Mouse (Mus musculus) erythroblast, embryonic 14.5 days (primary cell): ENCODE measurements around the gene Zfand2b. TPM values are rescaled to one million over a fixed set of nuclear protein-coding genes. Genes with fewer than 3 reads are reported as not detected.

Experiments
- H3K27me3 ChIP-seq: 2 replicates; pipeline ENCODE4 v1.6.1; 2012; ENCODE audit warnings: inconsistent platforms; ENCODE audit not compliant: control insufficient read depth
- H3K36me3 ChIP-seq: 2 replicates; pipeline ENCODE4 v1.6.1; 2012; ENCODE audit warnings: mild to moderate bottlenecking, inconsistent platforms; ENCODE audit not compliant: control insufficient read depth
- H3K4me1 ChIP-seq: 2 replicates; pipeline ENCODE4 v1.6.1; 2012; ENCODE audit warnings: inconsistent platforms; ENCODE audit not compliant: control insufficient read depth
- H3K4me3 ChIP-seq: replicated peaks from 2 replicates; pipeline ENCODE3; 2012; ENCODE audit warnings: moderate library complexity, mild to moderate bottlenecking, inconsistent platforms
- H3K9me3 ChIP-seq: 2 replicates; pipeline ENCODE4 v1.6.1; 2012; ENCODE audit warnings: low read length, inconsistent platforms, mixed read lengths; ENCODE audit not compliant: control insufficient read depth
- GATA1 ChIP-seq: IDR thresholded peaks from 2 replicates; pipeline ENCODE4 v1.6.1; 2012; ENCODE audit warnings: low read length, inconsistent platforms, mixed read lengths
- TAL1 ChIP-seq: IDR thresholded peaks from 3 replicates; pipeline ENCODE4 v1.6.1; 2012; ENCODE audit warnings: low read length, inconsistent platforms, mixed read lengths
- polyA plus RNA-seq: library from polyadenylated mRNA; stranded (reverse); fragments of >175 nt; gene quantifications from 2 replicates; pipeline ENCODE4 v1.2.3, GENCODE M21; 2012

The Zfand2b gene
- polyA plus RNA-seq, 1 experiment: 6.7 TPM

- peaks cover 3% of the 10 kb centered on the region; the same call in 1 of the 2 replicates for H3K36me3 ChIP-seq
- peaks cover 64% of the 10 kb centered on the region for H3K4me1 ChIP-seq
- H3K27me3 ChIP-seq: no peaks in the 10 kb centered on the region
- peaks cover 6% of the 10 kb centered on the region; the same call in 1 of the 2 replicates for H3K9me3 ChIP-seq
- H3K4me3 ChIP-seq: no peak overlapping the region
- no peak for TF ChIP-seq GATA1
- TF ChIP-seq TAL1: no peak
These were observed 9.5 kb upstream of the Zfand2b start for GRCm38 (mm10) chr1:75158990-75159389.

GRCm38 (mm10) chr1:75159540-75160255 lies 8.7 kb upstream of the Zfand2b start:
- H3K4me1 ChIP-seq: peaks cover 62% of the 10 kb centered on the region
- H3K4me3 ChIP-seq: peak overlapping the region; percentile 26
- no peaks in the 10 kb centered on the region for H3K27me3 ChIP-seq

GRCm38 (mm10) chr1:75160256-75160617 lies 8.2 kb upstream of the Zfand2b start:
- H3K27me3 ChIP-seq: no peaks in the 10 kb centered on the region
- TF ChIP-seq TAL1 (no peak), GATA1 (no peak)
- H3K4me1 ChIP-seq: peaks cover 56% of the 10 kb centered on the region
- H3K9me3 ChIP-seq: peaks cover 6% of the 10 kb centered on the region; the same call in 1 of the 2 replicates
- peaks cover 3% of the 10 kb centered on the region; the same call in 1 of the 2 replicates for H3K36me3 ChIP-seq
- H3K4me3 ChIP-seq: no peak overlapping the region

More at GRCm38 (mm10) chr1:75159540-75160255, 8.7 kb upstream of the Zfand2b start:
- peaks cover 3% of the 10 kb centered on the region; the same call in 1 of the 2 replicates for H3K36me3 ChIP-seq
- peak; percentile 56 for TF ChIP-seq GATA1
- TF ChIP-seq TAL1: no peak
- peaks cover 6% of the 10 kb centered on the region; the same call in 1 of the 2 replicates for H3K9me3 ChIP-seq

GRCm38 (mm10) chr1:75168093-75168471 lies 364 bp upstream of the Zfand2b start:
- H3K9me3 ChIP-seq: peaks cover 5% of the 10 kb centered on the region; the same call in 1 of the 2 replicates
- H3K27me3 ChIP-seq: no peaks in the 10 kb centered on the region
- TF ChIP-seq GATA1: no peak
- H3K4me3 ChIP-seq: peak overlapping the region; percentile 86
- H3K36me3 ChIP-seq: peaks cover 42% of the 10 kb centered on the region
- peaks cover 63% of the 10 kb centered on the region for H3K4me1 ChIP-seq

GRCm38 (mm10) chr1:75179334-75180104 lies 11.1 kb downstream of the Zfand2b start:
- H3K9me3 ChIP-seq: peaks cover 7% of the 10 kb centered on the region
- TF ChIP-seq GATA1 (peak; percentile 30; the same call in 1 of the 2 replicates), TAL1 (peak; percentile 50; the same call in 2 of the 3 replicates)
- peak overlapping the region; percentile 87 for H3K4me3 ChIP-seq
- H3K4me1 ChIP-seq: peaks cover 68% of the 10 kb centered on the region
- H3K36me3 ChIP-seq: peaks cover 89% of the 10 kb centered on the region
- no peaks in the 10 kb centered on the region; the same call in 1 of the 2 replicates for H3K27me3 ChIP-seq

- H3K36me3 ChIP-seq: peaks cover 89% of the 10 kb centered on the region
- no peaks in the 10 kb centered on the region; the same call in 1 of the 2 replicates for H3K27me3 ChIP-seq
- H3K9me3 ChIP-seq: peaks cover 7% of the 10 kb centered on the region
- no peak for TF ChIP-seq TAL1
- TF ChIP-seq GATA1: no peak
- H3K4me1 ChIP-seq: peaks cover 70% of the 10 kb centered on the region
- H3K4me3 ChIP-seq: peak within 1 kb of the TSS; percentile 87
These were observed 11.7 kb downstream of the Zfand2b start, which contains the start of gene Abcb6 for GRCm38 (mm10) chr1:75180105-75180590. Gene Abcb6, minus strand, starts transcription at chr1:75180392.

GRCm38 (mm10) chr1:75180741-75181140 lies 12.3 kb downstream of the Zfand2b start:
- Histone ChIP-seq H3K27me3 (no peaks in the 10 kb centered on the region; the same call in 1 of the 2 replicates), H3K4me3 (peak overlapping the region; percentile 87), H3K9me3 (peaks cover 7% of the 10 kb centered on the region), H3K36me3 (peaks cover 89% of the 10 kb centered on the region), H3K4me1 (peaks cover 65% of the 10 kb centered on the region)
- TF ChIP-seq GATA1 (no peak), TAL1 (no peak)

- Histone ChIP-seq H3K36me3 (peaks cover 89% of the 10 kb centered on the region), H3K27me3 (no peaks in the 10 kb centered on the region; the same call in 1 of the 2 replicates), H3K9me3 (peaks cover 7% of the 10 kb centered on the region), H3K4me3 (peak overlapping the region; percentile 87), H3K4me1 (peaks cover 60% of the 10 kb centered on the region)
- no peak for TF ChIP-seq TAL1
- TF ChIP-seq GATA1: no peak
These were observed 13.0 kb downstream of the Zfand2b start for GRCm38 (mm10) chr1:75181377-75181870.
